Mouse (Mus musculus) v-Abl transformed pro-B cells (cell line): ENCODE results near the gene H2-T22.
"Not testable (repeated sequence)": the region's sequence is repeated elsewhere in the genome, so short reads cannot be mapped to it uniquely, and the experiment has no call there.

Experiments
- in situ Hi-C, 2 experiments: fragments of 400-800 bp; cut with MboI; formaldehyde crosslinking; loops; one replicate each; pipeline ENCODE4 v1.15.1; 2025; ENCODE audit not compliant: unreplicated experiment in 2 of 2

H2-T22 gene

GRCm38 (mm10) chr17:36042610-36043169 lies at the start of gene H2-T22, which contains the start of gene Gm6034:
Gene H2-T22, minus strand, starts transcription at chr17:36042747.
Gene Gm6034, plus strand, starts transcription at chr17:36042961.
- in situ Hi-C loops, result loop anchor here (10.0 kb wide), 4 partner anchors 48 to 218 kb away; partner anchors contain the start of genes Flot1 (in 1 of the 2) and Ier3 (in 1 of the 2)

- in situ Hi-C loops, result loop anchor here in 1 of 2 experiments (25.0 kb wide), 2 partner anchors 320 to 720 kb away; partner anchors contain the start of gene H2-M10.6
These were observed 49.4 kb upstream of the H2-T22 start for GRCm38 (mm10) chr17:36091933-36092332.

GRCm38 (mm10) chr17:36085976-36086375 lies 43.4 kb upstream of the H2-T22 start:
- in situ Hi-C loops, result loop anchor here (5.0 to 25.0 kb wide), 4 partner anchors 111 to 751 kb away; partner anchors contain the start of gene H2-M10.6 (in 1 of the 2)

GRCm38 (mm10) chr17:36083870-36084451 lies 41.4 kb upstream of the H2-T22 start:
- in situ Hi-C loops, result loop anchor here in 1 of 2 experiments (5.0 to 25.0 kb wide), 4 partner anchors 108 to 749 kb away; partner anchors contain the start of genes H2-M10.6 and H2-T3

GRCm38 (mm10) chr17:36083266-36083869 lies 40.8 kb upstream of the H2-T22 start:
- in situ Hi-C loops, result loop anchor here in 1 of 2 experiments (5.0 to 25.0 kb wide), 4 partner anchors 109 to 749 kb away; partner anchors contain the start of genes H2-M10.6 and H2-T3

- in situ Hi-C loops, result loop anchor here in 1 of 2 experiments (5.0 to 25.0 kb wide), 4 partner anchors 110 to 748 kb away; partner anchors contain the start of genes H2-M10.6 and H2-T3
These were observed 40.1 kb upstream of the H2-T22 start for GRCm38 (mm10) chr17:36082519-36083232.

GRCm38 (mm10) chr17:36081901-36082300 lies 39.4 kb upstream of the H2-T22 start:
- in situ Hi-C loops, result loop anchor here in 1 of 2 experiments (5.0 to 25.0 kb wide), 4 partner anchors 110 to 747 kb away; partner anchors contain the start of genes H2-M10.6 and H2-T3

GRCm38 (mm10) chr17:36060829-36061228 lies 18.3 kb upstream of the H2-T22 start:
- in situ Hi-C loops, result loop anchor here in 1 of 2 experiments (10.0 kb wide), 2 partner anchors 126 to 354 kb away; no protein-coding TSS in a partner anchor

GRCm38 (mm10) chr17:36058362-36058761 lies 15.8 kb upstream of the H2-T22 start, which contains the start of gene Gm11127:
Gene Gm11127, minus strand, starts transcription at chr17:36058371.
- in situ Hi-C loops, result not testable (repeated sequence)

- in situ Hi-C loops, result not testable (repeated sequence)
These were observed 15.4 kb upstream of the H2-T22 start for GRCm38 (mm10) chr17:36057927-36058326.

- in situ Hi-C loops, result loop anchor here (10.0 kb wide), 4 partner anchors 48 to 218 kb away; partner anchors contain the start of genes Flot1 (in 1 of the 2) and Ier3 (in 1 of the 2)
These were observed 739 bp upstream of the H2-T22 start for GRCm38 (mm10) chr17:36043286-36043685.

GRCm38 (mm10) chr17:36042055-36042454 lies 492 bp downstream of the H2-T22 start:
- in situ Hi-C loops, result loop anchor here (10.0 kb wide), 4 partner anchors 47 to 217 kb away; partner anchors contain the start of genes Flot1 (in 1 of the 2) and Ier3 (in 1 of the 2)

GRCm38 (mm10) chr17:36040604-36041003 lies 1.9 kb downstream of the H2-T22 start:
- in situ Hi-C loops, result loop anchor here (10.0 kb wide), 4 partner anchors 46 to 216 kb away; partner anchors contain the start of genes Flot1 (in 1 of the 2) and Ier3 (in 1 of the 2)

- in situ Hi-C loops, result loop anchor here (10.0 kb wide), 1 partner anchor 159 kb away; the partner anchor contains the start of gene H2-T3 (in 2 of the 2)
These were observed 6.4 kb downstream of the H2-T22 start for GRCm38 (mm10) chr17:36036126-36036525.

- in situ Hi-C loops, result loop anchor here (10.0 kb wide), 1 partner anchor 160 kb away; the partner anchor contains the start of gene H2-T3 (in 2 of the 2)
These were observed 7.4 kb downstream of the H2-T22 start for GRCm38 (mm10) chr17:36035010-36035638.

GRCm38 (mm10) chr17:36034524-36034923 lies 8.0 kb downstream of the H2-T22 start:
- in situ Hi-C loops, result loop anchor here (10.0 kb wide), 1 partner anchor 160 kb away; the partner anchor contains the start of gene H2-T3 (in 2 of the 2)

GRCm38 (mm10) chr17:36032351-36032875 lies 10.1 kb downstream of the H2-T22 start, which contains the start of gene H2-T23:
Gene H2-T23, minus strand, starts transcription at chr17:36032855.
- in situ Hi-C loops, result loop anchor here (10.0 kb wide), 1 partner anchor 162 kb away; the partner anchor contains the start of gene H2-T3 (in 2 of the 2)

- in situ Hi-C loops, result loop anchor here (10.0 kb wide), 1 partner anchor 163 kb away; the partner anchor contains the start of gene H2-T3 (in 2 of the 2)
These were observed 10.8 kb downstream of the H2-T22 start for GRCm38 (mm10) chr17:36031583-36032331.
